Mouse (Mus musculus): ENCODE measurements around the gene Pop7. TPM values are rescaled to one million over a fixed set of nuclear protein-coding genes. Genes with fewer than 3 reads are reported as not detected.

Pop7 gene
- 10 to 100 TPM; 13.8 to 19.8 TPM for total RNA-seq (2023)

DNA sequence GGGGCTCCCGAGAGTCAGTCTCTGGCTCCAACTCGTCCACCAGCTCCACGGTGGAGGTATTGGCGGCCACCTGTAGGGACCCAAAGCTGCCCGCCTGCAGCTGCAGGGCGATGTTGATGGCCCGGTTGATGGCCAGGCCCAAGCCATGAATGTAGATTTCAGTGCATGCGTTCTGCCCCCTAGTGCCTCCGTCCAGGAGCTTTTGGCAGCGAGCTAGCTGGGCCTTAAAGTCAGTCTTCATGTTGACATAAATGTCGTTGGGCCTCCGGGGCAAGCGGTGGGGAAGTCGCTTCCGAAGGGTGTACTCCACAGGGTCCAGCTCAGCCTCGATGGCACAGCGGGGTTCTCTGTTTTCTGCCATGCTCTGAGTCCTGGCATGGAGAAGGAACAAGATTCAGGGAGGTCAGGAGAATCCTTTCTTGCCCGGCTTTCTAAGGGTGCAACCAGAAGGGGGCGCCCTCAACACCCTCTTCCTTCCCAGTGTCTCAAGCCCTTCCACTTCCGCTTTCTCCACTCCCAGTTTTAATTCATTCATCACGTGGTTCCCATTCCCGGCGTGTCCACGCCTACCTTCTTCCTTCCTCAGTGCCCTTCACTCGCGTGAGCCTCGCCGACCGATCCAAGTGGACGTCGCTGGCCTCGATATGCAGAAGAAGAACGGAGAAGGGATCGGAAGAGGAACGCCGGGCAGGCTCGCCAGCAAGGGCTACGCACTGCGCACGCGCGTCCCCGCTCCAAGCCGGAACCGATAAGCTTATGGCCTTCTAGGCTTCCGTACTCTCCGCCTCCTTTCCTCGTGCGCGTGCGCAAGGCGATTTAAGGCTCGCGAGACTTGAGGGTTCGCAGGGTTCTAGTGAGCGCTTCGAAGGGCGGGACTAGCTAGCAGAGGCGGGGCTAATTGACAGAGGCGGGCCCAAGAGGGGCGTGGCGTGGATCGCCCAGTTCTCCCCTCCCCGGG is at the start of gene Pop7:
Gene Pop7, minus strand, starts transcription at position 810 of the 958 bp plus-strand sequence.

GRCm38 (mm10) chr5:137533117-137533827 is 31.0 kb upstream of the Pop7 start, which contains the start of the genes Epo and Gnb2:
Gene Epo (minus strand): TSS chr5:137533242.
Gene Gnb2 (minus strand): TSS chr5:137533510.

DNA sequence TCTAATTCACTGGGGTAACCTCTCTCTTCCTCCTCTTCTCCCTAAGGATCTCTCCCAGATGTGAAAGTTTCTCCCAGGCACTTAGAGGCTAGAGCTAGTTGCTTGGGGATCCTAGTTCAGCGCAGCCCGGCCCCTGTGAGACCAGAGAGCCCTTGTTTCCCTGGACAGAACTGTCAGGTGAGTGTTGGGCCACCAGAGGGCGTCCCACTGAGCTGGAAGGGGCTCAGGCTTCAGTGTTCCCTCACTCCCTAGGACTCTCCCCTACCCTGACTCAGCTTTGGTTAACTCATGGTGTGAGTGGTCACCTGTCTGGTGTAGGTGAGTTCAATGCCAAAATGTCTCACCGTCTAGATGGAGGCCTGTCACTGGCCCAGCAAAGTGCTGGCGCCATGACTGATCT is 16.1 kb upstream of the Pop7 start, which contains the start of gene Gigyf1:
Gene Gigyf1, plus strand, starts transcription at position 113 of the 400 bp plus-strand sequence.

GRCm38 (mm10) chr5:137476964-137477363 is 25.4 kb downstream of the Pop7 start, which contains the start of gene Zan:
Gene Zan (minus strand): TSS chr5:137477064.

Other genes with a start within 250 kb of the Pop7 start
- 10 to 100 TPM in 1 of 2 experiments, 1 to 10 TPM in 1; 7.4 to 13.1 TPM for gene Ache, start 215.0 kb downstream of the Pop7 start, total RNA-seq (2023)
- 1 to 10 TPM; 3.5 to 4.1 TPM for gene Ufsp1, start 207.9 kb downstream of the Pop7 start, total RNA-seq (2023)
- 100 to 1,000 TPM; 195 to 241 TPM for gene Srrt, start 194.8 kb downstream of the Pop7 start, total RNA-seq (2023)
- gene Trip6, start 188.1 kb downstream of the Pop7 start, total RNA-seq (2023), result 10 to 100 TPM in 1 of 2 experiments, 1 to 10 TPM in 1; 7.9 to 12.1 TPM
- gene Slc12a9, start 168.9 kb downstream of the Pop7 start, total RNA-seq (2023), result 10 to 100 TPM; 33.5 to 41.1 TPM
- under 1 TPM in 1 of 2 experiments, not detected in 1; 0.13 TPM for gene Ephb4, start 152.4 kb downstream of the Pop7 start, total RNA-seq (2023)
- under 1 TPM; 0.02 to 0.29 TPM for gene Zan, start 25.5 kb downstream of the Pop7 start, total RNA-seq (2023)
- 10 to 100 TPM; 50.9 to 52.3 TPM for gene Gigyf1, start 16.0 kb upstream of the Pop7 start, total RNA-seq (2023)
- gene Epo, start 30.7 kb upstream of the Pop7 start, total RNA-seq (2023), result not detected
- gene Gnb2, start 31.0 kb upstream of the Pop7 start, total RNA-seq (2023), result 100 to 1,000 TPM; 921 to 972 TPM
- gene Actl6b, start 51.0 kb upstream of the Pop7 start, total RNA-seq (2023), result not detected
- gene Tfr2, start 67.3 kb upstream of the Pop7 start, total RNA-seq (2023), result 10 to 100 TPM in 1 of 2 experiments, 1 to 10 TPM in 1; 7.0 to 11.2 TPM
- 10 to 100 TPM; 46.3 to 50.4 TPM for gene Mospd3, start 98.5 kb upstream of the Pop7 start, total RNA-seq (2023)
- gene Pcolce, start 111.3 kb upstream of the Pop7 start, total RNA-seq (2023), result 1 to 10 TPM in 1 of 2 experiments, under 1 TPM in 1; 0.84 to 4.0 TPM
- gene Fbxo24, start 126.5 kb upstream of the Pop7 start, total RNA-seq (2023), result under 1 TPM in 1 of 2 experiments, not detected in 1; 0.26 TPM
- gene Lrch4, start 126.6 kb upstream of the Pop7 start, total RNA-seq (2023), result 100 to 1,000 TPM; 217 to 232 TPM
- gene Gm20605, start 126.7 kb upstream of the Pop7 start, total RNA-seq (2023), result 10 to 100 TPM; 44.5 to 45.7 TPM
- gene Sap25, start 138.8 kb upstream of the Pop7 start, total RNA-seq (2023), result 10 to 100 TPM; 74.3 to 76.8 TPM
- gene Irs3, start 143.2 kb upstream of the Pop7 start, total RNA-seq (2023), result not detected
- 10 to 100 TPM; 27.2 to 29.2 TPM for gene Agfg2, start 182.2 kb upstream of the Pop7 start, total RNA-seq (2023)
- gene Nyap1, start 239.1 kb upstream of the Pop7 start, total RNA-seq (2023), result under 1 TPM; 0.83 to 0.93 TPM
- gene Tsc22d4, start 243.2 kb upstream of the Pop7 start, total RNA-seq (2023), result 100 to 1,000 TPM; 265 to 295 TPM

Data from neutrophil, adult 83 days (primary cell).